Mouse (Mus musculus): ENCODE measurements around the gene Miox.

Gene Miox

GRCm38 (mm10) chr15:89379429-89379828 is 45.2 kb downstream of the Miox start:
- in situ Hi-C loops (cut with MboI; ENCODE audit: low pct_unique_long_range_greater_than_20kb in 1 of 2, low sequenced_read_pairs in 2 of 2, unreplicated experiment in 1 of 2) = no loop called here

- in situ Hi-C loops (cut with MboI; ENCODE audit: low pct_unique_long_range_greater_than_20kb in 1 of 2, low sequenced_read_pairs in 2 of 2, unreplicated experiment in 1 of 2) = no loop called here
Measured at GRCm38 (mm10) chr15:89384617-89385016, 50.4 kb downstream of the Miox start, which contains the start of gene Klhdc7b. Gene Klhdc7b, plus strand, starts transcription at chr15:89384917.
